Mouse (Mus musculus) MEL-GATA-1-ER (cell line): ENCODE measurements around the gene Sun3.
A peak's percentile ranks its signal among the peaks of the same experiment; 100 is the strongest.

Experiments
- DNase-seq: peaks from one replicate; pipeline ENCODE4 v3.0.0-alpha.2; 2012; ENCODE audit warnings: low read depth; ENCODE audit errors: extremely low read depth

Gene Sun3

DNA sequence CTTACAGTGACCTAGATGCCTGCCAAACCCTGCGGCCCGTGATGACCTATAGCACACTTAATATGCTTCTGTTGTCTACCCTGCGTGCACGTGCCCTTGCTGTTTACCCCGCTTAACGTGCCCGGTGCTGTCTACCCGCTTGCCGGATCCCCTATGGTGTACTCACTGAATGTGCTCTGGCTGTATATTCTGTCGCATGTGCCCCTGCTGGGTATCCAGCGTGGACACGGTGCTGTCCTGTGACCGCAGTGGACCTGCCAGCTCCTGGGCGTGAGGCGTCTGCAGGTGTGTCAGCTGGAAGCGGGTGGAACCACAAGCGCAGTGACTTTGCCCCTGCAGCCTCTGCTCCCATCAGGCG, at the start of gene Sun3:
Gene Sun3 (minus strand): TSS at position 289 of the 358 bp plus-strand sequence.
- DNase-seq: no peak

DNA sequence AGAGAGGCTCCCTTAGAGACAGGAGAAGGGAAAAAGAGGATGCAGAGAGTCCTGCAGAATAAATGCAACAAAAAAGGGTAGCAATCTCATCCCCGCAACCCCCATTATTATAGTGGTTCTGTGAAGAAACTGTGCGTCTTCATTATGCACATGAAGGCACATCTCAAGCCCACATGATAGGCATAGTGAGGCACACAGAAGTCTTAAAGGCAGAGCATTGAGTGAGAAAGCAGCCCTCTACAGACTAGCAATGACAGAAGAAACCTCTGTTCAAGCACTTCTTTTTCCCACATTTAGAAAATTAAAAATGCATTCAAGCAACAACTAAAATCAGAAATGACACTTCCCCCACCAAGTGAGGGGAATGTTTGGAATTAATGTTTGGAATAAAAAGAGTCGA, 27.7 kb upstream of the Sun3 start:
- no peak for DNase-seq

GRCm38 (mm10) chr11:9060484-9060883, 11.7 kb upstream of the Sun3 start:
- DNase-seq: no peak

DNA sequence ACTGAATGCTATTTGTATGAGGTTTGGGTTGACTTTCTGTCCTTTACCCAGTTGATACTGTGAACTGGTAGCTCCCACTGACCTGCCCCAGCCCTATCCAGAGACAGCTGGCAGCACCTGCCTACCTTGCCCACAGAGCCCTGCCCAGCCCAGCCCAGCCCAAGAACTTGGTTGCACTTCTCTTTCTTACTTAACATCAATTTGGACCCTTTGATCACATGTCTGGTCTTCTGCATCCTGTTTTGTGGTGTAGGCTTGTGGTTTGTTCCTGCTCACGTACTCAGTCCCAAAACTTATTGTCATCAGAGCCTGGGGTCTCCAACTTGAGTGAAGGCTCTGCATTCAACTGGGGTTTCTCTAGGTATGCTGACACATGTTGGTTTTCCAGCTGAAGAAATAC, 11.2 kb upstream of the Sun3 start:
- no peak for DNase-seq

GRCm38 (mm10) chr11:9057711-9058110, 8.9 kb upstream of the Sun3 start:
- no peak for DNase-seq

GRCm38 (mm10) chr11:9056937-9057336, 8.1 kb upstream of the Sun3 start:
- peak; percentile 27 for DNase-seq

DNA sequence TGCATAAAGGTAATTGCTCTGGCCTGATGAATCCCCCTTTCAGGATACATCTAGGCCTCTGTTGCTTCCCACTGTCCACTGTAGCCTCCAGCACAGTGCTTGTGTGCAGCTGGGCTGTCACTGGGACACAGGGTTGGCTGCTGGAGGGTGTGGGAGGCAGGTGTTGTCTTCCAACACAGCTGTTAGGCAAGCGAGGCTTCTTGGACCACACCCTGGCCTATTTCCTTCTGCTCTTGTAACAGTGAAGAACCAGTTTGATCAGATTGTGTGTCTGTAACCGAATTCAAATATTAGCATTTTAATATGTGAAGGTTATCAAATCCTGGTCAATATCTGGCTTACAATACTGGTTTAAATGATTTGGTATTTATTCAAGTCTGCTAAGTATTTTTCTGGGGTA, 3.1 kb upstream of the Sun3 start:
- DNase-seq: no peak

GRCm38 (mm10) chr11:9050241-9050640, 1.4 kb upstream of the Sun3 start:
- DNase-seq: no peak

- peak; percentile 64 for DNase-seq
Observed at GRCm38 (mm10) chr11:9048011-9048702, 634 bp downstream of the Sun3 start, which contains the start of gene Gm11992. TSS of gene Gm11992 (plus strand) at chr11:9048594.

- DNase-seq: no peak
Observed at GRCm38 (mm10) chr11:9047044-9047443, 1.7 kb downstream of the Sun3 start.

GRCm38 (mm10) chr11:9046546-9046945, 2.2 kb downstream of the Sun3 start:
- no peak for DNase-seq

GRCm38 (mm10) chr11:9031530-9031929, 17.3 kb downstream of the Sun3 start:
- no peak for DNase-seq

GRCm38 (mm10) chr11:9025211-9025610, 23.6 kb downstream of the Sun3 start:
- DNase-seq: no peak

- DNase-seq: no peak
Observed at GRCm38 (mm10) chr11:9024782-9025181, 24.0 kb downstream of the Sun3 start.

DNA sequence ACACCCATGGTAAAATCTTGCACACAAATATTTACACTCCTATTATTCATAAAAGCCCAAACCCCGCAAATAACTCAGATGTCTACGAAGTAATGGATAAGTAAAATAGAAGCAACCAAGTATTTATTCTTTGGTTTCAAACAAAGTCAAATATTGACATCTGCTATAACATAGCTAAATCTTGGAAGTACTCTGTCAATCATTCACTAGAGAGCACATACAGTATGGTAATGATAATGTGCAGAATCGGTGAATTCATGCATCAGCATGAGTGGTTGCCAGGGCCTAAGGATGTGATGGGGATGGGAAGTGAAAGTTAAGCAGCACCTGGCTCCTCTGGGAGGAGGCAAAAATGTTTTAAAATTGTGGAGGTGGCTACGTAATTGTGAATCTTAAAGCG, 28.6 kb downstream of the Sun3 start:
- DNase-seq: no peak

- DNase-seq: no peak
Observed at GRCm38 (mm10) chr11:9018491-9019267, 30.1 kb downstream of the Sun3 start.

DNA sequence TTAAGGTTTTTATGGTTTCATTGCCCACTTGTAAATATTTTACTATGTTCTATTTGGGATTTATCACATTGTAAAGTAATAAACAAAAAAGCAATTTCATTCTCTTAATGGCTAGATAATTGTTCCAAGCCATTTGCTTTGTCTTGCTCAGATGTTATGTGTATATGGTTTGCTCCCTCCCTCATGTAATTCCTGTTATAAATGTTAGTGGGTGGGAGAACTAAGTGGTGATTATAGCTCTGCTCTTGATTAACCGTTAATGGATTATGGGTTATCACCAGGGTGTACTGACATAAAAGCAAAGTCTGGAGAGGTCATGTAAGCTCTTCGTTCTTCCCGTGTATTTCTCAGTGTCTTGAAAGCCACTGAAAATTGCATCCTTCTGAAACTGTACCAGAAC, 34.1 kb downstream of the Sun3 start:
- DNase-seq: no peak

- DNase-seq: peak; percentile 30
Observed at GRCm38 (mm10) chr11:9011348-9011747, 37.4 kb downstream of the Sun3 start.

DNA sequence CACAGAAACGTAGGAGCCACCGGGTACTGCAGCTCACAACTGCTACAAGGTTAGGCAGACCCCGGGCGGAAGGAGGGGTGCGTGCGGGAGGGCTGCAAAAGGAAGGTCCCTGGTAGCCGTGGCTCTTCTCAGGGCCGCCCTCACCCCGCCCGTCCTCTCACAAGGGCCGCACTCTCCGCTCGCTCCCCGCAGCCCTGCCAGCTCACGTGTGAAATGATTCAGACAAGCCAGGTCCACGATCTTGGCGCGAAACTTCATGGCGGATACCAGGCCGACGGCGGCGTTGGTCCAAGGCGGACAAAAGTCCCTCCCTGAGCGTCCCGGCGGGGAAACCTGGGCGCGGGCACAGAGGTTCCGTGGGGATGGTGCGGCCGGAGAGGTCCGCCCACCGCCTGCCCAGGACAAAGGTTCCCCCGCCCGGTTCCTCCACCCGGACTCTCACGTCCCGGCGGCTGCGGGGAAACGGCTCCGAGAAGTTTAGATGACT, 37.9 kb downstream of the Sun3 start, which contains the start of gene Hus1:
Gene Hus1 (minus strand): TSS at position 339 of the 487 bp plus-strand sequence.
- DNase-seq: peak; percentile 54

GRCm38 (mm10) chr11:9010416-9010815, 38.4 kb downstream of the Sun3 start:
- DNase-seq: peak; percentile 46

DNA sequence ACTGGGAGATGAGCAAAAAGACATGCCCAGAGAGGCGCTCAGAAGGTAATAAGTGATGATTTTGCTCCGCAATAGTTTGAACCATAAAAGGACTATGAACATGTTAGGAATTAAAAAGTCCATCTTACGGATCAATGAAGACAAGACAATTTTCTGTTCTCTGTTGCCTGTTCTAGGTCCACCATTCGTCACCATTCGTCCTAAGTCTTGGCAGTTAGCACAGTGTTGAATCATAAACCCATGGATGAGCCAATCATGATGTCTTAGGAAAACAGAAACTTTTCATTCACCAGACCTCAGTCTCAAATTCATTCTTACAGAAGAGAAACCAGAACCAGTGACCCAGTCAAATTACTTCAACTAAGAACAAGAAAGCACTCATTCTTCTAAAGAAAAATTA, 40.0 kb downstream of the Sun3 start:
- DNase-seq: no peak

DNA sequence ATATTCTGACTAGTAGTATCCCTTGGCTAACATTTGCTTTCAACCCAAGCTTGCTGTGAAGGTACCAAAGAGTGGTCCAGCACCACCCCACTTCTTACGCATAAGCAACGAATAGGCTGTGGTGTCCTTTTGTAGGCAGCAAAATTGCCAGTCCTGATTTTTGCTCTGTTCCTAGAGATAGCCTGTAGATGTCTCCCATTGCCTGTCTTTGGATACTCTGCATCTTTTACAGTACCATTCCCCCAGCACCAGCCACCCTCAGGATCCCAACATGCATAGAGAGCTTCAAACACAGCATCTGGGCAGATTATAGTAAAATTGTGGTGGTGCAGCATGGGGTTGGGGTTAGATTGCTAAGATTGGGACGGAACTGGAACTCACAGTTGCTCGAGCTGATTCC, 60.7 kb downstream of the Sun3 start:
- DNase-seq: no peak

DNA sequence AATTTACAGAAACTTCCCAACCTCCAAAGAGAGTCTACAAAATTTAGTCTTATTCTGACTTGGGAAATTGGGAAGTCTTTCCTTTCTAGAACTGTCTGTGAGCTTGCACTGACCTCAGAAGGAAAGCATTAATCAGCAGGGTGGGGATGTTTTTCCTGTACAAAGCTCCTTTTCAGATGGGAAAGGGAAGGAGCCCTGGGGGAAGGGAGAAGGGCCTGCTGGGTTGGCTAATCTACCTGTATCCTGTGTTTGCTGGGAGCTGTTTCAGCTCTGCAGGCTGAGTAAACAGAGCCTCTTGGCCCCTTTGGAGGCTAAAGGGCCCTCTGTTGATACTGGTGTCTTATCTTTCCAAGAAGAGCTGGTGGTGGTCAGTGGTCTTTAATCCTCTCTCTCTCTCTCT, 62.7 kb downstream of the Sun3 start:
- no peak for DNase-seq
